Mouse (Mus musculus) thymus, adult 2 months (tissue): Measurements from ENCODE around the gene Tfap2a. TPM values are rescaled to one million over a fixed set of nuclear protein-coding genes. Genes with fewer than 3 reads are reported as not detected.

Experiments used
- DNase-seq: peaks from one replicate; pipeline ENCODE4 v3.0.0; 2021
- H3K27ac ChIP-seq: fragments of 200-500 bp; 2 replicates; pipeline ENCODE4 v1.5.1; 2012; ENCODE audit warnings: low read length, control low read depth; ENCODE audit not compliant: control insufficient read depth, insufficient read depth
- H3K27me3 ChIP-seq: fragments of 200-500 bp; 2 replicates; pipeline ENCODE4 v1.6.1; 2012; ENCODE audit warnings: mild to moderate bottlenecking, low read length, moderate library complexity, mixed read lengths; ENCODE audit not compliant: control insufficient read depth, insufficient read depth
- H3K36me3 ChIP-seq: fragments of 200-500 bp; 2 replicates; pipeline ENCODE4 v1.6.1; 2012; ENCODE audit warnings: mild to moderate bottlenecking, low read length, moderate library complexity; ENCODE audit not compliant: control insufficient read depth, insufficient read depth
- H3K4me1 ChIP-seq: fragments of 200-500 bp; replicated peaks from 2 replicates; pipeline ENCODE4 v1.6.1; 2012; ENCODE audit warnings: low read length; ENCODE audit not compliant: control insufficient read depth, insufficient read depth
- H3K4me3 ChIP-seq: fragments of 200-500 bp; 2 replicates; pipeline ENCODE4 v1.5.1; 2012; ENCODE audit warnings: mild to moderate bottlenecking, low read length, control low read depth, moderate library complexity; ENCODE audit not compliant: control insufficient read depth, insufficient read depth
- CTCF ChIP-seq: fragments of 200-500 bp; IDR thresholded peaks from 2 replicates; pipeline ENCODE4 v1.5.1; 2012; ENCODE audit warnings: mild to moderate bottlenecking, control low read depth, low read length, moderate library complexity, borderline replicate concordance; ENCODE audit not compliant: control insufficient read depth, poor library complexity, insufficient read depth; ENCODE audit errors: extremely low read depth
- POLR2A ChIP-seq: fragments of 200-500 bp; IDR thresholded peaks from 2 replicates; pipeline ENCODE4 v1.6.1; 2012; ENCODE audit warnings: mild to moderate bottlenecking, low read length, control low read depth, moderate library complexity; ENCODE audit not compliant: control insufficient read depth, poor library complexity, insufficient read depth; ENCODE audit errors: extremely low read depth
- WGBS: fragments of 180-500 bp; shearing (Covaris S2); methylation state at CpG from one replicate; pipeline ENCODE4 v1.1.7; 2018; 5-methylcytosine and 5-hydroxymethylcytosine counted together
- polyA plus RNA-seq: library from polyadenylated mRNA; depleted of rRNA; stranded (reverse); fragments of >200 nt; gene quantifications from 2 replicates; pipeline ENCODE4 v1.2.3, GENCODE M21; 2012

The Tfap2a gene
- polyA plus RNA-seq, 1 experiment = 2.0 TPM

- no peak overlapping the region for H3K4me3 ChIP-seq
- DNase-seq = no peak
- H3K27ac ChIP-seq = no peak overlapping the region
- TF ChIP-seq CTCF = no peak
- no peak for TF ChIP-seq POLR2A
- no peaks in the 10 kb centered on the region for H3K4me1 ChIP-seq
- 16% methylated on average over 10 of the region's 10 CpGs for WGBS
- peaks cover 23% of the 10 kb centered on the region for H3K27me3 ChIP-seq
- H3K36me3 ChIP-seq = no peaks in the 10 kb centered on the region
Measured at GRCm38 (mm10) chr13:40739901-40740300, 1.7 kb upstream of the Tfap2a start.

GRCm38 (mm10) chr13:40739121-40739650 lies 1.0 kb upstream of the Tfap2a start:
- no peak overlapping the region for H3K4me3 ChIP-seq
- 5% methylated on average over 17 of the region's 17 CpGs for WGBS
- no peak overlapping the region for H3K27ac ChIP-seq
- H3K36me3 ChIP-seq = no peaks in the 10 kb centered on the region
- DNase-seq = no peak
- peaks cover 28% of the 10 kb centered on the region for H3K27me3 ChIP-seq
- H3K4me1 ChIP-seq = no peaks in the 10 kb centered on the region
- TF ChIP-seq CTCF (no peak), POLR2A (no peak)

DNA sequence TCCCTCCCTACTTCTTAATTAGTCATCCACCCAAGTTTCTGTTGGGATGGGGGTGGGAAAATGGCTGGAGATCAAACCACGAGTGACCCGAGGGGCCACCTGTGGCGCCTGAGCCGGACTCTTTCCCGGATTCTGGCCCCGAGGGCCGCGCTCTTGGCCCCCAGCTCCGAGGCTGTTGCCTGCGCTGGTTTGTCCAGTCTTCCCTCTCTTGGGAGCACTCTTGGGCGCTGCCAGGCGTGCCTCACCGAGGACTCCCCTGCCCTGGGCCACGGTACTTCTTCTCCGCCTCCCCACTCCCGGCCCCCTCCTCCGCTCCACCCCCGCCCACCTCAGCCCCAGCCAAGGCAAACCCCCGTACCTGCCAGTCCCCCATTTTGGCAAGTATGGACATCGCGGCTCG lies 415 bp downstream of the Tfap2a start:
- no peak for TF ChIP-seq CTCF
- TF ChIP-seq POLR2A = no peak
- Histone ChIP-seq H3K36me3 (no peaks in the 10 kb centered on the region), H3K4me1 (no peaks in the 10 kb centered on the region), H3K27me3 (peaks cover 31% of the 10 kb centered on the region), H3K27ac (no peak overlapping the region), H3K4me3 (no peak overlapping the region)
- WGBS = 4% methylated on average over 22 of the region's 22 CpGs
- DNase-seq = no peak

- 6% methylated on average over 15 of the region's 15 CpGs for WGBS
Measured at GRCm38 (mm10) chr13:40737099-40737498, 1.1 kb downstream of the Tfap2a start.

DNA sequence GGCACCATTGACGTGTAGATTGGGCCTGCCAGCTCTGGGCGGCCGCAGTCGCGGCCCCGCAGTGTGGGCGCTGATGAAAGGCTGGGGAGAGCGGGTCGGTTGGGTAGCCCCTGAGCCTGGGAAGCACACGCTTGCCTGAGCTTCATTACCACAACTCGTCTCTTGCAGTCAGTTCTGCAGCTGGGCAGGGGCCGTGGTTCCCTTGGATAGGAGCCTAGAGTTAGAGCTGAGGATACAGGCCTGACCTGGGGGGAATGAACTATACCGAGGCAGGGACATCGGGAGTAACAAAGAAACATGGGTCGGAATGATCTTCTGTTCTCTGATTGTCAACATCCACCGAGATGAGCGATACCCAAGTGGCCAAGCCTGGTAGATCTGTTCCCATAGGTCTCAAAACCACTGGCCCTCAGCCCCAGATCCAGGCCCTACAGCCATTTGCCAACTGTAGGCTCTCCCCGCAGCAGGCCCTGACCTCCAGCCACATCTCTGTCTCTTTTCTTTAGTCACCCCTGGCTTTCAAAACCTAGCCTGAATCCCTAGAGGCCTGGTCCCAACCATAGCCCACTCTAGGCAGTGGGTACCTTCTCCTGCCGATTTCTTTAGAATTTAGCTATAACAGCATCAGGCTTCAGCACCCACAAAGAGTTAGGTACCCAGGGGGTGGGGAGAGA lies 1.9 kb downstream of the Tfap2a start:
- Histone ChIP-seq H3K36me3 (no peaks in the 10 kb centered on the region), H3K4me3 (no peak overlapping the region), H3K27me3 (peaks cover 33% of the 10 kb centered on the region), H3K4me1 (no peaks in the 10 kb centered on the region; the same call in 1 of the 2 replicates), H3K27ac (no peak overlapping the region)
- DNase-seq = no peak
- WGBS = 88% methylated on average over 19 of the region's 19 CpGs
- TF ChIP-seq CTCF = no peak

More at GRCm38 (mm10) chr13:40737099-40737498, 1.1 kb downstream of the Tfap2a start:
- TF ChIP-seq CTCF = no peak
- no peak for TF ChIP-seq POLR2A
- Histone ChIP-seq H3K4me3 (no peak overlapping the region), H3K27ac (no peak overlapping the region), H3K4me1 (no peaks in the 10 kb centered on the region), H3K36me3 (no peaks in the 10 kb centered on the region), H3K27me3 (peaks cover 29% of the 10 kb centered on the region)
- DNase-seq = no peak

- Histone ChIP-seq H3K4me1 (no peaks in the 10 kb centered on the region; the same call in 1 of the 2 replicates), H3K27ac (no peak overlapping the region), H3K27me3 (peaks cover 31% of the 10 kb centered on the region), H3K36me3 (no peaks in the 10 kb centered on the region), H3K4me3 (no peak overlapping the region)
- WGBS = 64% methylated on average over 17 of the region's 17 CpGs
- TF ChIP-seq POLR2A (no peak), CTCF (no peak)
- no peak for DNase-seq
Measured at GRCm38 (mm10) chr13:40735416-40736106, 2.6 kb downstream of the Tfap2a start.
